Mouse (Mus musculus): ENCODE results near the gene Nptxr. TPM values are rescaled to one million over a fixed set of nuclear protein-coding genes. Genes with fewer than 3 reads are reported as not detected.

The Nptxr gene
- total and polyA plus RNA-seq, 3 experiments: 0.09 to 2.1 (median 0.14) TPM

DNA sequence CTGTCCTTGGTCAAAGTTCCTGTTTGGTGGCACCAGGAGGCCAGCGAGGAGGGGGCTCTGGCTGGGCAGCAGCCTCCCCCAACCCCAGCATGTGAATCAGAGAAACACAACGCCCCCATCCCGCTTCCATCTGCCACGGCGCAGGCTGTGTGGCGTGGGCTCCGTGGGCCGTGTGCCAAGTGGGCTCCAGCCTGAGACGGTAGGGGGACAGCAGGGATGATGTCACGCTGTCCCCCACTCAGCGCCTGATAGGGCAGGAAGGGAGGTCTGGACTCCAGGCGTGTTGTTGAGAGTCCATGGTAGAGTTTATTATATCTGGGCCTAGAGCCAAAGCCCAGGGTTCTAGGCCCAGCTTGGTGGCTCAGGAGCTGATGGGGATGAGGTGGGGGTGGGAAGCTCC is 8.3 kb downstream of the Nptxr start:
- no peak overlapping the region for H3K4me2 ChIP-seq (ENCODE audit: insufficient read depth, low read depth, poor library complexity, severe bottlenecking)
- H3K9ac ChIP-seq (ENCODE audit: insufficient read depth, low read depth): no peak overlapping the region
- no peaks in the 10 kb centered on the region for H3K9me3 ChIP-seq (replicated peaks; ENCODE audit: low read length)
- in situ Hi-C loops (cut with MboI; ENCODE audit: low pct_ligation_motif_present, low pct_unique_long_range_greater_than_20kb, low sequenced_read_pairs) (no loop called here), dilution Hi-C loops (cut with MboI; ENCODE audit: extremely low pct_ligation_motif_present, extremely low pct_unique_long_range_greater_than_20kb, low sequenced_read_pairs) (no loop called here)
- H3K79me2 ChIP-seq (replicated peaks; ENCODE audit: control insufficient read depth, extremely low read depth, insufficient read depth, poor library complexity, severe bottlenecking): no peaks in the 10 kb centered on the region
- TF ChIP-seq JUND (conservative IDR thresholded peaks at IDR 0.05; ENCODE audit: low read depth, low read length): no peak
- TF ChIP-seq MAZ (IDR thresholded peaks at IDR 0.05; ENCODE audit: low read depth, low read length): no peak
- TF ChIP-seq NELFE (IDR thresholded peaks at IDR 0.05; ENCODE audit: low read depth, low read length): no peak
- TF ChIP-seq ZNF384 (IDR thresholded peaks at IDR 0.05; ENCODE audit: low read depth, low read length): no peak
- TF ChIP-seq HCFC1 (IDR thresholded peaks at IDR 0.05; ENCODE audit: low read depth, low read length): no peak
- no peak for TF ChIP-seq RAD21 (IDR thresholded peaks at IDR 0.05; ENCODE audit: low read depth, low read length)
- no peak for TF ChIP-seq SIN3A (IDR thresholded peaks at IDR 0.05; ENCODE audit: low read length)
- no peak for TF ChIP-seq ELF1 (IDR thresholded peaks at IDR 0.05; ENCODE audit: low read depth, low read length)
- no peak for TF ChIP-seq ZKSCAN1 (IDR thresholded peaks at IDR 0.05; ENCODE audit: borderline replicate concordance, low read depth, low read length)
- TF ChIP-seq KAT2A (IDR thresholded peaks at IDR 0.05; ENCODE audit: insufficient replicate concordance, low read length): no peak
- no peak for TF ChIP-seq EP300 (IDR thresholded peaks at IDR 0.05; ENCODE audit: low read length)
- TF ChIP-seq MAX (IDR thresholded peaks at IDR 0.05; ENCODE audit: low read length): no peak
- no peak for TF ChIP-seq NRF1 (IDR thresholded peaks at IDR 0.05; ENCODE audit: low read depth, low read length)
- no peak for TF ChIP-seq E2F4 (IDR thresholded peaks at IDR 0.05; ENCODE audit: insufficient replicate concordance, low read depth, low read length)
- no peak for TF ChIP-seq MXI1 (IDR thresholded peaks at IDR 0.05; ENCODE audit: low read depth, low read length)
- no peak for TF ChIP-seq PAX5 (IDR thresholded peaks at IDR 0.05; ENCODE audit: low read length)
- TF ChIP-seq JUN (IDR thresholded peaks at IDR 0.05; ENCODE audit: insufficient read depth, low read depth, low read length): no peak
- no peak overlapping the region for H3K27ac ChIP-seq (ENCODE audit: insufficient read depth, low read depth)
- peaks cover 0 to 3% of the 10 kb centered on the region in 2 experiments; a peak in 1 of 4 replicates for H3K4me1 ChIP-seq (ENCODE audit: control insufficient read depth in 1 of 2, insufficient read depth in 2 of 2)
- DNase-seq (ENCODE audit: extremely low read depth): no peak
- peaks cover 68% of the 10 kb centered on the region for H3K27me3 ChIP-seq (replicated peaks)
- H3K4me3 ChIP-seq (replicated peaks in 1 of 3; ENCODE audit: low read depth in 2 of 3, low read length in 2 of 3, poor library complexity in 1 of 3): no peak overlapping the region
- H3K36me3 ChIP-seq (replicated peaks in 1 of 2; ENCODE audit: control insufficient read depth in 1 of 2, insufficient read depth in 1 of 2, low read length in 1 of 2): no peaks in the 10 kb centered on the region

DNA sequence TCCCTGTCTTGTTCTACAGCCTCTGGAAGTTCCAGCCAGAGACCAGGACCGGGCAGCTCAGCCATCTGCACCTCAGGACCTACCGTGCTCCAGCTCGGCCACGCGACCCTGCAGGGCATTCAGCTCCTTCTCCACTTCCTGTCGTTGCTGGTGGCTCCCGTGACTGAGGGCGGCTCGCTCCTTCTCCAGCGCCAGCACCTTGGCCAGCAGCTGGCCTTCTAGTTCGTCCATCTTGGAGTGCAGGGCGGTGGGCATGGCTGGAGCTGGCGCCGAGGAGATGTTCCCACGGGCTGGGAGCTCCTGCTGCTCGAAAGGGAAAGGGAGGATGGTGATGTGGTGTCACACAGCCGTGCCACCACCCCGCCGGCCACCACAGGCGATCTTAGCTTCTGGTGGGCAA is 10.4 kb downstream of the Nptxr start:
- peaks cover 0 to 3% of the 10 kb centered on the region in 2 experiments; a peak in 1 of 4 replicates for H3K4me1 ChIP-seq (ENCODE audit: control insufficient read depth in 1 of 2, insufficient read depth in 2 of 2)
- H3K4me2 ChIP-seq (ENCODE audit: insufficient read depth, low read depth, poor library complexity, severe bottlenecking): no peak overlapping the region
- peaks cover 73% of the 10 kb centered on the region for H3K27me3 ChIP-seq (replicated peaks)
- dilution Hi-C loops (cut with MboI; ENCODE audit: extremely low pct_ligation_motif_present, extremely low pct_unique_long_range_greater_than_20kb, low sequenced_read_pairs) (no loop called here), in situ Hi-C loops (cut with MboI; ENCODE audit: low pct_ligation_motif_present, low pct_unique_long_range_greater_than_20kb, low sequenced_read_pairs) (no loop called here)
- no peak overlapping the region for H3K27ac ChIP-seq (ENCODE audit: insufficient read depth, low read depth)
- TF ChIP-seq E2F4 (IDR thresholded peaks at IDR 0.05; ENCODE audit: insufficient replicate concordance, low read depth, low read length): no peak
- no peak for TF ChIP-seq CTCF (conservative IDR thresholded peaks at IDR 0.05 in 1 of 2, IDR thresholded peaks at IDR 0.05 in 1 of 2; ENCODE audit: low read depth in 2 of 2, low read length in 2 of 2)
- TF ChIP-seq RCOR1 (conservative IDR thresholded peaks at IDR 0.05; ENCODE audit: low read depth, low read length): no peak
- no peak for TF ChIP-seq MAX (IDR thresholded peaks at IDR 0.05; ENCODE audit: low read length)
- no peak for TF ChIP-seq USF2 (conservative IDR thresholded peaks at IDR 0.05; ENCODE audit: low read depth, low read length)
- no peak for TF ChIP-seq TBP (conservative IDR thresholded peaks at IDR 0.05; ENCODE audit: low read depth, low read length)
- no peak for TF ChIP-seq NELFE (IDR thresholded peaks at IDR 0.05; ENCODE audit: low read depth, low read length)
- no peak for TF ChIP-seq MXI1 (IDR thresholded peaks at IDR 0.05; ENCODE audit: low read depth, low read length)
- TF ChIP-seq JUND (conservative IDR thresholded peaks at IDR 0.05; ENCODE audit: low read depth, low read length): no peak
- no peak for TF ChIP-seq MEF2A (IDR thresholded peaks at IDR 0.05; ENCODE audit: borderline replicate concordance, low read depth, low read length)
- TF ChIP-seq EP300 (IDR thresholded peaks at IDR 0.05; ENCODE audit: low read length): no peak
- no peak for DNase-seq (ENCODE audit: extremely low read depth)
- H3K4me3 ChIP-seq (replicated peaks in 1 of 3; ENCODE audit: low read depth in 2 of 3, low read length in 2 of 3, poor library complexity in 1 of 3): no peak overlapping the region
- no peaks in the 10 kb centered on the region for H3K36me3 ChIP-seq (replicated peaks in 1 of 2; ENCODE audit: control insufficient read depth in 1 of 2, insufficient read depth in 1 of 2, low read length in 1 of 2)
- no peaks in the 10 kb centered on the region for H3K79me2 ChIP-seq (replicated peaks; ENCODE audit: control insufficient read depth, extremely low read depth, insufficient read depth, poor library complexity, severe bottlenecking)
- H3K9me3 ChIP-seq (replicated peaks; ENCODE audit: low read length): no peaks in the 10 kb centered on the region
- H3K9ac ChIP-seq (ENCODE audit: insufficient read depth, low read depth): no peak overlapping the region

Data from CH12.LX (cell line).